Mouse (Mus musculus): ENCODE data around the gene Thrsp. TPM values are rescaled to one million over a fixed set of nuclear protein-coding genes. Genes with fewer than 3 reads are reported as not detected.

Thrsp gene
- polyA plus RNA-seq, 1 experiment from 2014 or later = 0.92 TPM

Other genes starting within 250 kb of the Thrsp start
- 0.09 and 0.14 TPM in 2 replicates for gene Usp35, start 85.7 kb downstream of the Thrsp start, polyA plus RNA-seq (2015; fragmentation: Nextera tagmentation; extraction: Ambion mirVana)
- gene Kctd21, start 85.4 kb downstream of the Thrsp start, polyA plus RNA-seq (2015; fragmentation: Nextera tagmentation; extraction: Ambion mirVana) = 1.1 and 1.4 TPM in 2 replicates
- gene Alg8, start 46.1 kb downstream of the Thrsp start, polyA plus RNA-seq (2015; fragmentation: Nextera tagmentation; extraction: Ambion mirVana) = 29.4 and 30.2 TPM in 2 replicates
- 144 and 171 TPM in 2 replicates for gene Ndufc2, start 17.7 kb downstream of the Thrsp start, polyA plus RNA-seq (2015; fragmentation: Nextera tagmentation; extraction: Ambion mirVana)
- gene Kctd14, start 33.6 kb upstream of the Thrsp start, polyA plus RNA-seq (2015; fragmentation: Nextera tagmentation; extraction: Ambion mirVana) = 9.4 and 10.2 TPM in 2 replicates
- 16.1 and 17.8 TPM in 2 replicates for gene Ints4, start 63.2 kb upstream of the Thrsp start, polyA plus RNA-seq (2015; fragmentation: Nextera tagmentation; extraction: Ambion mirVana)
- gene Aamdc, start 161.8 kb upstream of the Thrsp start, polyA plus RNA-seq (2015; fragmentation: Nextera tagmentation; extraction: Ambion mirVana) = 15.7 and 16.1 TPM in 2 replicates
- gene Rsf1, start 162.2 kb upstream of the Thrsp start, polyA plus RNA-seq (2015; fragmentation: Nextera tagmentation; extraction: Ambion mirVana) = 4.7 and 5.3 TPM in 2 replicates